Mouse (Mus musculus) Muller cell, postnatal 12 days (primary cell): ENCODE measurements around the gene Pcyt2.

Experiments used
- DNase-seq: peaks from one replicate; pipeline ENCODE4 v3.0.0-alpha.2; 2015; ENCODE audit errors: inconsistent ontology term

The Pcyt2 gene

GRCm38 (mm10) chr11:120617519-120618112 lies at the start of gene Pcyt2:
Gene Pcyt2, minus strand, starts transcription at chr11:120617936.
- peak; percentile 91 for DNase-seq

GRCm38 (mm10) chr11:120666617-120667016 lies 48.9 kb upstream of the Pcyt2 start:
- DNase-seq, result no peak

- DNase-seq, result no peak
Measured at GRCm38 (mm10) chr11:120665406-120665805, 47.7 kb upstream of the Pcyt2 start.

GRCm38 (mm10) chr11:120663714-120664113 lies 46.0 kb upstream of the Pcyt2 start:
- no peak for DNase-seq

- DNase-seq, result peak; percentile 83
Measured at GRCm38 (mm10) chr11:120662759-120663158, 45.0 kb upstream of the Pcyt2 start.

- DNase-seq, result no peak
Measured at GRCm38 (mm10) chr11:120661076-120661460, 43.3 kb upstream of the Pcyt2 start, which contains the start of gene Notum. Gene Notum, minus strand, starts transcription at chr11:120661175.

- peak; percentile 51 for DNase-seq
Measured at GRCm38 (mm10) chr11:120660301-120661075, 42.8 kb upstream of the Pcyt2 start.

GRCm38 (mm10) chr11:120659509-120660300 lies 42.0 kb upstream of the Pcyt2 start:
- DNase-seq, result no peak

GRCm38 (mm10) chr11:120658876-120659410 lies 41.2 kb upstream of the Pcyt2 start:
- DNase-seq, result peak; percentile 88

GRCm38 (mm10) chr11:120657301-120657700 lies 39.6 kb upstream of the Pcyt2 start:
- no peak for DNase-seq

- no peak for DNase-seq
Measured at GRCm38 (mm10) chr11:120654741-120655140, 37.0 kb upstream of the Pcyt2 start.

- no peak for DNase-seq
Measured at GRCm38 (mm10) chr11:120651872-120652271, 34.1 kb upstream of the Pcyt2 start.

- peak; percentile 24 for DNase-seq
Measured at GRCm38 (mm10) chr11:120648001-120648476, 30.3 kb upstream of the Pcyt2 start, which contains the start of gene Myadml2. Gene Myadml2, minus strand, starts transcription at chr11:120648158.

GRCm38 (mm10) chr11:120647047-120647830 lies 29.5 kb upstream of the Pcyt2 start:
- DNase-seq, result no peak

- peak; percentile 96 for DNase-seq
Measured at GRCm38 (mm10) chr11:120643601-120643987, 25.9 kb upstream of the Pcyt2 start, which contains the start of gene Pycr1. Gene Pycr1, minus strand, starts transcription at chr11:120643769.

- DNase-seq, result no peak
Measured at GRCm38 (mm10) chr11:120642939-120643600, 25.3 kb upstream of the Pcyt2 start.

GRCm38 (mm10) chr11:120641869-120642268 lies 24.1 kb upstream of the Pcyt2 start:
- DNase-seq, result no peak

GRCm38 (mm10) chr11:120641255-120641654 lies 23.5 kb upstream of the Pcyt2 start:
- no peak for DNase-seq

GRCm38 (mm10) chr11:120634810-120635209 lies 17.1 kb upstream of the Pcyt2 start:
- no peak for DNase-seq
